Mouse (Mus musculus) spleen, postnatal 14 days (tissue): Measurements from ENCODE around the gene Cacna1f.

ENCODE experiments used
- DNase-seq, 2 experiments: peaks; one replicate each; pipeline ENCODE4 v3.0.0; 2021 to 2022; ENCODE audit warnings: low spot score in 2 of 2

Cacna1f gene

DNA sequence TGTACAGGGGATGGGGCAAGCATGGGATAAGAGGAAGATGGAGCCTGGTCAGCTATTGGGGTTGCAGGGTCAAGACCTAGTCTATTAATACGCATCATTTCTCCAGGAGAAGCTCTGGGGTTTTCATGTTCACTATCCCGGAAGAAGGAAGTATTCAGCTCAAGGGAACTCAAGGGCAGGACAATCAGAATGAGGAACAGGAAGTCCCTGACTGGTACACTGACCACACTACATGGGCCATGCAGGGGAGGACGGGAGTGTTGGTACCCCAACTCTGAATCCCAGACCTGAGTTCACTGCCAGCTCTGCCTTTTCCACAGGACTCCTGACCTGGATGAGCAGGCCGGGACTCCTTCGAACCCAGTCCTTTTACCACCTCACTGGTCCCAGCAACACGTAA is 25.7 kb downstream of the Cacna1f start:
- no peak for DNase-seq

- no peak for DNase-seq
Observed at GRCm38 (mm10) chrX:7635101-7635500, 28.2 kb downstream of the Cacna1f start.

DNA sequence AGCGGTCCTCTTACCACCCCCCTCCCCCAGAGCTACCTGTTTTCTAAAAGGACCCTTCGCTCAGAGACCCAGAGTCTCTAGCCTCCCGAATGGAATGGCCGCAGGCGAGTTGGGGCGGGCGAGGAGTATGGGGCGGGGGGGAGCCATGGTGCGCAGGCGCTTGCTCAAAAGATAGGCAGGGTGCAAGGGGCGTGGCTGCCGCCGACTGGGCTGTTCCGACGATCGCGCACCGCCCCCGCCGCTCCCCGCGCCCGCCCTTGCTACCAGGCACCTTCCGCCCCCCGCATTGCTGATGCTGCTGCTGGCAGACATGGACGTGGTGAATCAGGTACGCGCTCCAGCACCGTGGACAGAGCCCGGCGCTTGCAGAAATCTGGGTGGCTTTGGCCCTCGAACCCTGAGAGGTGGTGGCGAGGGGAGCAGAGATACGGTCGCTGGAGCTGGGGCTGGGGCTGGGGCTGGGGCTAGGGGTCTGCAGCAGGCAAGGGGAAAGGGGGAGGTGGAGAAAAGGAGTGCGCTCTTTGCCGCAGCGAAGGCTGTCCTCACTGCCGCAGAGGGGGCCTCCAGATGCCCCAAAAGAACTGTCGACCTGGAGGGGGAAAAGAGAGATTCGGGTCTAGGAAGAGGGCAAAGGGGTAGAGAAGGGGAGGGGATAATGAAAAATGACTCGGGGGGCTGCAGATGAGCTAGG is 31.7 kb downstream of the Cacna1f start, which contains the start of gene Syp:
TSS of gene Syp (plus strand) at position 71 of the 691 bp plus-strand sequence.
- DNase-seq, result peak; percentile 74

- DNase-seq, result no peak
Observed at GRCm38 (mm10) chrX:7639536-7640325, 32.8 kb downstream of the Cacna1f start.

DNA sequence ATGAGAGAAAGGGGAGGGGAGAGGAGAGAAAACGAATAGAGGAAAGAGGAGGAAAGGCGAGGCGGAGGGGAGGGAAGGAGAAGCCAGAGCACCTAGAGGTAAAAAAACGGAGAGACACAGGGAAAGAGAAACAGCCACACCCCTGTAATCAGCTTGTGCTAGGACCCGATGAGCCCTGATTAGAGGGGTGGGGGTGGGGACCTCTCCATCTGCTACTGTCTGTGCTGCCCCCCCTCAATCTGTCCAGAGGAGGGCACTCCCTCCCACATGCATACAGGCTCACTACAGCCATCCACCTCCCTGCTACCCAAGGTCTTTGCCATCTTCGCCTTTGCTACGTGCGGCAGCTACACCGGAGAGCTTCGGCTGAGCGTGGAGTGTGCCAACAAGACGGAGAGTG is 33.9 kb downstream of the Cacna1f start:
- DNase-seq, result no peak

- DNase-seq, result peak; percentile 53 to 74
Observed at GRCm38 (mm10) chrX:7645349-7645748, 38.5 kb downstream of the Cacna1f start.

DNA sequence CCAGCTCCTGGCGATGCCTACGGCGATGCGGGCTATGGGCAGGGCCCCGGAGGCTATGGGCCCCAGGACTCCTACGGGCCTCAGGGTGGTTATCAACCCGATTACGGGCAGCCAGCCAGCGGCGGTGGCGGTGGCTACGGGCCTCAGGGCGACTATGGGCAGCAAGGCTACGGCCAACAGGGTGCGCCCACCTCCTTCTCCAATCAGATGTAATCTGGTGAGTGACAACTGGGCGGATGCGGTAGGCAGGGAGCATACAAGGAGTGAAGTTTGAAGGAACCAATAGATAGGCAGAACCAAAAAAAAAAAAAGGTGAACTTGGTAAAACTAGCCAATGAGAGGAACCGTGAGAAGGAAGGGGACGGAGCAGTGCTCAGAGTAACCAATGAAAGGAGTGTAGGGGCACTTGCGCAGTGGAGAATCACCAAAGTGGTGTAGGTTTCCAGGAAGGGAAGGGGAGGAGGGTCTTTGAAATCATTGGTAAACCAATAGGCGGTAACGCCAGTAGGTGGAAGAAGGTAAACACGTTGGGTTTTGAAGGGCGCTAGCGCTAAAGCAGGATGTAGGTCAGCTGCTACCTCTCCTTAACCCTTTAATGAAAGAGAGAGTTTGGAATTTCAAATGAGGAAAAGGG is 41.9 kb downstream of the Cacna1f start:
- DNase-seq, result peak; percentile 64 to 71

GRCm38 (mm10) chrX:7657221-7657639 is 50.3 kb downstream of the Cacna1f start, which contains the start of gene Prickle3:
Prickle3 (plus strand) TSS chrX:7657260.
- peak; percentile 16 to 43 for DNase-seq

- no peak for DNase-seq
Observed at GRCm38 (mm10) chrX:7658031-7658784, 51.3 kb downstream of the Cacna1f start.

DNA sequence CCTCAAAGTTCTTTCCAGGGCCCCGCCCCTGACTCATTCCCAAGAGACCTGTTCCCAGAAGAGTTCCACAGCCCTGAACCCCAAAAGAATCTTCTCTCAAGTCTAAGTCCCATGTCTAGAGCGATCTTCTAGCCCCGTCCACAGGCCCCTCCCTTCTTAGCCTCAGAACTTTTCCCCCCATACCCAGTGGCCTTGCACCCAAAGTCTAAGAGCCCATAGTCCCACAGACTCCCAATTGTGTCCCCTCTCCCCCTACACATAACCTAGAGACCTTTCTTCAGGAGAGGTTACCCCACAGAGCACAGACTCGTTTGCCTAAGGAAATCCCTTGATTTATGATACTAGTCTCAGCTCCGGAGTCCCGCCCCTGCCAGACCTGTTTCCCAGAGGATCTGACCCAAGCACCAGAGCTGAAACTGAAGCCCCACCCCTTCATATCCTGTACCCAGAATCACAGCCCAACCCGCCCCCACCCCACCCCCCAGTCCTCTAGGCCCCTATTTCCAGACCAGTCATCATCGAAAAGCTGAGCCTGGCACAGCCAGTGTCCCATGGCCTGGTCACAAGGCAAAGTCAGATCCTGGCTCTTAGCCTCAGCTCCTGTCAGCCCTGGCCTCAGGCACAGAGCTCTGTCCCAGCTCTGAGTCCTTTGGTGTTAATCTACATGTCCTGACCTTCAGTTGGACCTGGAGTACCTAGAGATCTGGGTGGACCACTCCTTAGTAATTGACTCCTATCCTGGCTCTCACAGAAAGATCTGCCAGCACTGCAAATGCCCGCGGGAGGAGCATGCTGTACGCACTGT is 52.1 kb downstream of the Cacna1f start:
- no peak for DNase-seq

GRCm38 (mm10) chrX:7661086-7661485 is 54.2 kb downstream of the Cacna1f start:
- DNase-seq, result no peak

- no peak for DNase-seq
Observed at GRCm38 (mm10) chrX:7662936-7663335, 56.1 kb downstream of the Cacna1f start.

DNA sequence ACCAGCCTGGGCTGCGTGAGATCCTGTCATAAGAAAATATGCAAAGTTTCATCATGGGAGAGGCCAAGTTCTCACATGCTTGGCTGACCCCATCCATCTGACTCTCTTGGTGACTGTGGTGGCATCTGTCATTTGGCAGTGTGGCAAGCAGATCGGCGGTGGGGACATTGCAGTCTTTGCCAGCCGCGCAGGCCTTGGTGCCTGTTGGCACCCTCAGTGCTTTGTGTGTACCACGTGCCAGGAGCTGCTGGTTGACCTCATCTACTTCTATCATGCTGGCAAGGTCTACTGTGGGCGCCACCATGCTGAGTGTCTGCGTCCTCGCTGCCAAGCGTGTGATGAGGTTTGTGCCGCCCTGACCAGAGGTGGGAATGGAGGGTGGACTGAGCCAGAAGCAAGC is 57.9 kb downstream of the Cacna1f start:
- no peak for DNase-seq

GRCm38 (mm10) chrX:7665739-7666502 is 59.0 kb downstream of the Cacna1f start:
- no peak for DNase-seq

GRCm38 (mm10) chrX:7670390-7670881 is 63.6 kb downstream of the Cacna1f start:
- DNase-seq, result peak; percentile 37 to 54

DNA sequence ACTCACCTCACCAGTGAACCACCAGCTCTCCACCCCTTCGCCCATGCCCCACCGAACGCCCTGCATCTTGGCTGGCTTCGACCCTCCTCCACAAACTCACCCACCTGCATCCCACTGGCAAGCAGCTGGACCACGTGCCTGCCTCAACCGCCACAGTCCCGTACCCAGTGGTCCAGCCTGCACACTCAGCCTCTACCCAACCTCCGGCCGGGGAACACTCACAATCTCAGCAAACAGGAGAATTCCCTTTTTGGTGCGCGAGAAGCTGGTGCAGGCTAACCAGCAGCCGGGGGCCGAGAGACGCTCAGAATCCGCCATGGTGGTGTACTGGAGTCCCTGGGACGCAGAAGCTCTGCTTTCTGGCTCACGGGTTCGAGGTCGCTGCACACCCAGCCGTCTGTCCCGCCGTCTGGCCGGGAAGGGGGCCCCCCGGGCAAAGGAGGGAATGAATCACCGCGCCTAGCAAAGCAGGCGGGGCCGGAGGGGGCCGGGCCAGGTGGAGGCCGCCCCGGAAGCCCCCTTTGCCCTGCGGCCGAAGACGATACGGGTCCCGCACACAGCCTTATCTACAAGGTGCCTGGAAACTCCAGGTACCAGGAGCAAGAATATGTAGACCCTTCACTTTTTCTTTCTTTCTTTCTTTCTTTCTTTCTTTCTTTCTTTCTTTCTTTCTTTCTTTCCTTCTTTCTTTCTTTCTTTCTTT is 64.2 kb downstream of the Cacna1f start, which contains the start of gene Plp2:
TSS of gene Plp2 (minus strand) at position 470 of the 703 bp plus-strand sequence.
- peak in 1 of 2 experiments; percentile 27 for DNase-seq

GRCm38 (mm10) chrX:7672739-7673138 is 65.9 kb downstream of the Cacna1f start:
- DNase-seq, result no peak

- DNase-seq, result no peak
Observed at GRCm38 (mm10) chrX:7673578-7674281, 66.8 kb downstream of the Cacna1f start.
